In genomic region chr19:41381581-41382239, GRCm38 (mm10) we compare ENCODE assay signal across 19 mouse cellular contexts. TPM values are rescaled to one million over a fixed set of nuclear protein-coding genes. Genes with fewer than 3 reads are reported as not detected.
DNase-seq lines count a peak whose midpoint lies in the region; ATAC-seq lines count a peak whose summit lies in the region.
"Had no signal": no experiment of that assay in that cellular context is flagged by ENCODE, and none has a peak within 500 bp of the region (broad histone marks: within the 10 kb centered on the region; RNA-seq: fewer than 3 reads in every experiment).

No protein-coding gene starts in this region.

- H3K36me3 ChIP-seq in intestine, embryonic 16.5 days (ENCODE audit: control insufficient read depth, insufficient read depth, low read length) = no peaks in the 10 kb centered on the region
- H3K36me3 ChIP-seq in intestine, embryonic 15.5 days = no peaks in the 10 kb centered on the region
- H3K36me3 ChIP-seq in liver, embryonic 16.5 days (ENCODE audit: control insufficient read depth, insufficient read depth) = no peaks in the 10 kb centered on the region
- H3K36me3 ChIP-seq: embryonic facial prominence, embryonic 15.5 days; forebrain, embryonic 10.5 days; G1E; hindbrain, embryonic 10.5 days; neural tube, embryonic 13.5 days had no signal

- no peak overlapping the region for H3K4me3 ChIP-seq in intestine, embryonic 16.5 days (ENCODE audit: low read length)
- H3K4me3 ChIP-seq in intestine, embryonic 15.5 days (replicated peaks) = no peak overlapping the region
- peak overlapping the region; percentile 20; the same call in 1 of the 2 replicates for H3K4me3 ChIP-seq in liver, embryonic 16.5 days (ENCODE audit: low read depth, low read length)
- H3K4me3 ChIP-seq: embryonic facial prominence, embryonic 15.5 days; forebrain, embryonic 10.5 days; heart, adult 2 months; hindbrain, embryonic 10.5 days; neural tube, embryonic 13.5 days had no signal

- ATAC-seq in intestine, embryonic 16.5 days = peak; percentile 39; the same call in 1 of the 2 replicates
- no peak for ATAC-seq in intestine, embryonic 15.5 days
- peak; percentile 45 for ATAC-seq in liver, embryonic 16.5 days (ENCODE audit: low read depth)

- H3K4me1 ChIP-seq in intestine, embryonic 16.5 days (ENCODE audit: control insufficient read depth, insufficient read depth, low read length) = peaks cover 5% of the 10 kb centered on the region
- H3K4me1 ChIP-seq in intestine, embryonic 15.5 days (replicated peaks) = peaks cover 8% of the 10 kb centered on the region
- H3K4me1 ChIP-seq in liver, embryonic 16.5 days (ENCODE audit: control insufficient read depth, low read depth, low read length) = peaks cover 9% of the 10 kb centered on the region

- no peak overlapping the region for H3K4me2 ChIP-seq in intestine, embryonic 16.5 days (ENCODE audit: low read depth, low read length)
- H3K4me2 ChIP-seq in intestine, embryonic 15.5 days (replicated peaks) = no peak overlapping the region
- H3K4me2 ChIP-seq in liver, embryonic 16.5 days (ENCODE audit: low read depth, low read length) = peak overlapping the region; percentile 17; the same call in 1 of the 2 replicates
- H3K4me2 ChIP-seq: embryonic facial prominence, embryonic 15.5 days; midbrain, embryonic 11.5 days; neural tube, embryonic 13.5 days had no signal

- H3K27ac ChIP-seq in intestine, embryonic 16.5 days (ENCODE audit: low read length) = no peak overlapping the region; the same call in 1 of the 2 replicates
- no peak overlapping the region for H3K27ac ChIP-seq in intestine, embryonic 15.5 days
- H3K27ac ChIP-seq in liver, embryonic 16.5 days (ENCODE audit: low read length) = peak overlapping the region; percentile 62; the same call in 1 of the 2 replicates
- H3K27ac ChIP-seq: embryonic facial prominence, embryonic 15.5 days; forebrain, embryonic 10.5 days; heart, adult 2 months; hindbrain, embryonic 10.5 days; neural tube, embryonic 13.5 days had no signal

- H3K9me3 ChIP-seq in intestine, embryonic 16.5 days (ENCODE audit: control insufficient read depth, low read length) = no peaks in the 10 kb centered on the region
- H3K9me3 ChIP-seq in intestine, embryonic 15.5 days = no peaks in the 10 kb centered on the region
- no peaks in the 10 kb centered on the region for H3K9me3 ChIP-seq in liver, embryonic 16.5 days (replicated peaks; ENCODE audit: control insufficient read depth, low read length)
- H3K9me3 ChIP-seq: embryonic facial prominence, embryonic 15.5 days; forebrain, embryonic 10.5 days; G1E; hindbrain, embryonic 10.5 days; neural tube, embryonic 13.5 days had no signal

- 64% methylated on average over 9 of the region's 9 CpGs for WGBS in intestine, embryonic 16.5 days
- WGBS in intestine, embryonic 15.5 days = 58% methylated on average over 9 of the region's 9 CpGs
- WGBS in liver, embryonic 16.5 days (ENCODE audit: insufficient replicate concordance) = 44% methylated on average over 9 of the region's 9 CpGs

- intact Hi-C loops in left cerebral cortex, postnatal 25 days (cut with DNase I) = no loop called here

- H3K27me3 ChIP-seq in intestine, embryonic 16.5 days (replicated peaks; ENCODE audit: control insufficient read depth, insufficient read depth, low read length) = no peaks in the 10 kb centered on the region
- peaks cover 2% of the 10 kb centered on the region; the same call in 1 of the 2 replicates for H3K27me3 ChIP-seq in intestine, embryonic 15.5 days (replicated peaks)
- no peaks in the 10 kb centered on the region; the same call in 1 of the 2 replicates for H3K27me3 ChIP-seq in liver, embryonic 16.5 days (ENCODE audit: control insufficient read depth, insufficient read depth, low read depth, low read length)

- no peak overlapping the region for H3K9ac ChIP-seq in intestine, embryonic 16.5 days (ENCODE audit: low read depth, low read length)
- H3K9ac ChIP-seq in intestine, embryonic 15.5 days = no peak overlapping the region
- H3K9ac ChIP-seq in liver, embryonic 16.5 days (ENCODE audit: low read depth, low read length) = no peak overlapping the region
- H3K9ac ChIP-seq: embryonic facial prominence, embryonic 15.5 days; neural tube, embryonic 13.5 days had no signal

- peak; percentile 40 to 48 for DNase-seq in spleen, postnatal 36 days (ENCODE audit: low spot score in 2 of 2)
- DNase-seq in spleen, postnatal 14 days (ENCODE audit: low spot score in 2 of 2) = no peak
- DNase-seq in left cerebral cortex, postnatal 25 days (ENCODE audit: low spot score in 2 of 2) = no peak
- no peak for DNase-seq in layer of hippocampus, adult 8-10 months (ENCODE audit: low spot score in 2 of 2)
- DNase-seq: cerebellum, adult 9-10 months; gastrocnemius, postnatal 10 days; lung, postnatal 10 days; right cerebral cortex, postnatal 25 days; thymus, adult 2 months had no signal

RNA-seq across cellular contexts. Expression of gene Pik3ap1, which starts 3.2 kb away (rescaled TPM):
- 5.7 and 5.9 TPM in 2 replicates for polyA plus RNA-seq in intestine, embryonic 16.5 days (2015; fragmentation: Nextera tagmentation; extraction: Ambion mirVana)
- 6.4 and 9.1 TPM in 2 replicates for polyA plus RNA-seq in intestine, embryonic 15.5 days (2015; fragmentation: Nextera tagmentation; extraction: Ambion mirVana)
- 14.9 and 17.9 TPM in 2 replicates for polyA plus RNA-seq in liver, embryonic 16.5 days (2015; fragmentation: Nextera tagmentation; extraction: Ambion mirVana)
- total RNA-seq in left cerebral cortex, postnatal 25 days (2021) = 1 to 10 TPM; 1.8 to 3.0 TPM
- total RNA-seq in layer of hippocampus, adult 8-10 months (2022) = 10 to 100 TPM in 1 of 4 experiments, 1 to 10 TPM in 3; 1.9 to 10.2 (median 5.2) TPM

Comparison
In these comparisons a context has a peak if more than half of its experiments do, and no peak if none do; other contexts are left out.
1. DNase-seq: peak in spleen, postnatal 36 days (2 of 2); none in spleen, postnatal 14 days (0 of 2), left cerebral cortex, postnatal 25 days (0 of 2) and layer of hippocampus, adult 8-10 months (0 of 2).